Mouse (Mus musculus): ENCODE results near the gene Mcub.

- TF ChIP-seq EP300 (IDR thresholded peaks at IDR 0.05; ENCODE audit: low read depth) (no peak), CTCF (IDR thresholded peaks at IDR 0.05; ENCODE audit: low read depth) (no peak)
Observed at GRCm38 (mm10) chr3:129936561-129936960, 33.4 kb downstream of the Mcub start.
